Mouse (Mus musculus): ENCODE results near the gene Gnb3. TPM values are rescaled to one million over a fixed set of nuclear protein-coding genes. Genes with fewer than 3 reads are reported as not detected.

Gnb3 gene
- total and polyA plus RNA-seq, 3 experiments, result 0.64 to 4.1 (median 2.2) TPM

- TF ChIP-seq NELFE (IDR thresholded peaks at IDR 0.05; ENCODE audit: low read depth, low read length), result peak; percentile 40; the same call in 1 of the 2 replicates
- no peak for TF ChIP-seq POLR2AphosphoS2 (IDR thresholded peaks at IDR 0.05; ENCODE audit: low read depth, low read length)
- peak; percentile 96 for TF ChIP-seq RAD21 (IDR thresholded peaks at IDR 0.05; ENCODE audit: low read depth, low read length)
- no peak for TF ChIP-seq ELF1 (IDR thresholded peaks at IDR 0.05; ENCODE audit: low read depth, low read length)
- no peak for TF ChIP-seq PAX5 (IDR thresholded peaks at IDR 0.05; ENCODE audit: low read length)
- TF ChIP-seq MYC (IDR thresholded peaks at IDR 0.05; ENCODE audit: low read depth, low read length), result no peak
- no peak for TF ChIP-seq USF1 (IDR thresholded peaks at IDR 0.05; ENCODE audit: low read depth, low read length)
- TF ChIP-seq ZC3H11A (IDR thresholded peaks at IDR 0.05; ENCODE audit: low read depth, low read length), result peak; percentile 71
- TF ChIP-seq GABPA (IDR thresholded peaks at IDR 0.05; ENCODE audit: insufficient replicate concordance, low read depth, low read length), result no peak
- TF ChIP-seq BHLHE40 (IDR thresholded peaks at IDR 0.05; ENCODE audit: low read depth, low read length), result no peak
- TF ChIP-seq SMC3 (IDR thresholded peaks at IDR 0.05; ENCODE audit: low read depth, low read length), result peak; percentile 93
Observed at GRCm38 (mm10) chr6:124859725-124860124, 19.6 kb upstream of the Gnb3 start (continued).

DNA sequence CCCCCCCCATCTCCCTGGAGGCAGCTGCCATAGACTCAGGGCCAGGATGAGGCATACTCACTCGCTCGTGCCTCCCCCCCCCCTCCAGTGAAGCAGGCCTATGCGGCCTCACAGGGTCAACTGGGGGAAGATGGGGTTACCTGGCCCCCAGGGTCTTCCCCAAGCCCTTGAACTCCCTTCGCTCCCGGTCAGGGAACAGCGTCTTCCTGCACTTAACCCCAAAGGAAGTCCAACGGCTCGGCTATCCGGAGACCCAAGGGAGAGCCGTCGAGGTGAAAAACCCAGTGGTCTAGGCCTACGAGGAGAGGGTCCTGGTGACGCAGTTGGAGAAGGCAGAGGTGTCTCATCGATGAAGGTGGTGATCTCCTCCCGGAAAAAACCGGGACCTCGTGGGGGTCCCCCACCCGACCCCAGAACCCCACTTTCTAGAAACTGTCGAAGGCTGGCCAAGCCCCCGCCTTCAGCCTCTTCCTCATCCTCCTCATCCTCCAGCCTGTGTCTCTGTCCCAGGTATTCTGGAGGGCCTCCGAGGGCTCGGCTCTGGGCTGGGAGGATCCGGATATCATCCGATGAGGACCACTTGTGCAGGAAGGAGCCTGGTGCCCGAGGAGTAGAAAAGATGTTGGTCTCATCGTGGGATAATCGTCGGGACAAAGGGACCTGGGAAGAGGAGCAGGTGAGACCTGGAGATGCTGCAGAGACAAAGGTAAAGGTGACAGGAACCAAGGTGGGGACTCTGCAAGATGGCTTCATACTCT, 18.7 kb upstream of the Gnb3 start:
- H3K4me3 ChIP-seq (replicated peaks in 1 of 3; ENCODE audit: low read depth in 2 of 3, low read length in 2 of 3, poor library complexity in 1 of 3), result no peak overlapping the region
- no peak overlapping the region for H3K27ac ChIP-seq (ENCODE audit: insufficient read depth, low read depth)
- no peaks in the 10 kb centered on the region for H3K9me3 ChIP-seq (replicated peaks; ENCODE audit: low read length)
- H3K4me2 ChIP-seq (ENCODE audit: insufficient read depth, low read depth, poor library complexity, severe bottlenecking), result no peak overlapping the region
- H3K36me3 ChIP-seq (replicated peaks in 1 of 2; ENCODE audit: control insufficient read depth in 1 of 2, insufficient read depth in 1 of 2, low read length in 1 of 2), result no peaks in the 10 kb centered on the region
- dilution Hi-C loops (cut with MboI; ENCODE audit: extremely low pct_ligation_motif_present, extremely low pct_unique_long_range_greater_than_20kb, low sequenced_read_pairs) (no loop called here), in situ Hi-C loops (cut with MboI; ENCODE audit: low pct_ligation_motif_present, low pct_unique_long_range_greater_than_20kb, low sequenced_read_pairs) (loop anchor here (25.0 kb wide), 1 partner anchor 179 kb away; the partner anchor contains the start of genes Acrbp and Ing4)
- TF ChIP-seq CTCF (conservative IDR thresholded peaks at IDR 0.05 in 1 of 2, IDR thresholded peaks at IDR 0.05 in 1 of 2; ENCODE audit: low read depth in 2 of 2, low read length in 2 of 2), result no peak
- TF ChIP-seq IRF4 (IDR thresholded peaks at IDR 0.05; ENCODE audit: low read depth, low read length), result no peak
- TF ChIP-seq JUN (IDR thresholded peaks at IDR 0.05; ENCODE audit: insufficient read depth, low read depth, low read length), result no peak
- no peak for TF ChIP-seq ZC3H11A (IDR thresholded peaks at IDR 0.05; ENCODE audit: low read depth, low read length)
- no peak for TF ChIP-seq ZKSCAN1 (IDR thresholded peaks at IDR 0.05; ENCODE audit: borderline replicate concordance, low read depth, low read length)
- TF ChIP-seq USF1 (IDR thresholded peaks at IDR 0.05; ENCODE audit: low read depth, low read length), result no peak
- no peak for TF ChIP-seq HCFC1 (IDR thresholded peaks at IDR 0.05; ENCODE audit: low read depth, low read length)
- TF ChIP-seq ELF1 (IDR thresholded peaks at IDR 0.05; ENCODE audit: low read depth, low read length), result no peak
- no peak for TF ChIP-seq GABPA (IDR thresholded peaks at IDR 0.05; ENCODE audit: insufficient replicate concordance, low read depth, low read length)
- no peak for TF ChIP-seq POLR2AphosphoS2 (IDR thresholded peaks at IDR 0.05; ENCODE audit: low read depth, low read length)
- no peak for TF ChIP-seq MAZ (IDR thresholded peaks at IDR 0.05; ENCODE audit: low read depth, low read length)
- no peak for TF ChIP-seq MEF2A (IDR thresholded peaks at IDR 0.05; ENCODE audit: borderline replicate concordance, low read depth, low read length)
- TF ChIP-seq MXI1 (IDR thresholded peaks at IDR 0.05; ENCODE audit: low read depth, low read length), result no peak
- TF ChIP-seq BHLHE40 (IDR thresholded peaks at IDR 0.05; ENCODE audit: low read depth, low read length), result no peak
- no peak for TF ChIP-seq RAD21 (IDR thresholded peaks at IDR 0.05; ENCODE audit: low read depth, low read length)
- no peak for DNase-seq (ENCODE audit: extremely low read depth)
- H3K4me1 ChIP-seq (ENCODE audit: control insufficient read depth in 1 of 2, insufficient read depth in 2 of 2), result peaks cover 23 to 30% of the 10 kb centered on the region in 2 experiments
- H3K27me3 ChIP-seq (replicated peaks), result peaks cover 28% of the 10 kb centered on the region
- H3K9ac ChIP-seq (ENCODE audit: insufficient read depth, low read depth), result no peak overlapping the region
- no peaks in the 10 kb centered on the region for H3K79me2 ChIP-seq (replicated peaks; ENCODE audit: control insufficient read depth, extremely low read depth, insufficient read depth, poor library complexity, severe bottlenecking)

All from CH12.LX (cell line).